Mouse (Mus musculus) activated CD4-positive, CD25-positive, alpha-beta regulatory T cell, adult 4 months (primary cell): ENCODE measurements around the gene Lzts3. TPM values are rescaled to one million over a fixed set of nuclear protein-coding genes. Genes with fewer than 3 reads are reported as not detected.

Experiments used
- ATAC-seq: one replicate; pipeline ENCODE4 v1.8.0; 2017
- polyA plus RNA-seq, 2 experiments: library from polyadenylated mRNA; unstranded; fragments of 100-300 nt; shearing (Covaris generic); gene quantifications; one replicate each; pipeline ENCODE4 v1.2.1; 2017

The Lzts3 gene
- polyA plus RNA-seq, 2 experiments from 2014 or later, result 0.15 TPM; not detected in 1

- peak; percentile 16 for ATAC-seq
Observed at GRCm38 (mm10) chr2:130634739-130635411, 7.7 kb downstream of the Lzts3 start.

GRCm38 (mm10) chr2:130634006-130634738 is 8.4 kb downstream of the Lzts3 start:
- ATAC-seq, result no peak

GRCm38 (mm10) chr2:130632887-130633675 is 9.5 kb downstream of the Lzts3 start:
- no peak for ATAC-seq

- no peak for ATAC-seq
Observed at GRCm38 (mm10) chr2:130632416-130632815, 10.2 kb downstream of the Lzts3 start.

- ATAC-seq, result peak; percentile 88
Observed at GRCm38 (mm10) chr2:130629839-130630203, 12.8 kb downstream of the Lzts3 start, which contains the start of the genes Fastkd5 and Ubox5. TSS of gene Fastkd5 (minus strand) at chr2:130630027. TSS of gene Ubox5 (minus strand) at chr2:130630038.

GRCm38 (mm10) chr2:130629080-130629838 is 13.3 kb downstream of the Lzts3 start:
- peak; percentile 29 for ATAC-seq

GRCm38 (mm10) chr2:130628424-130628823 is 14.2 kb downstream of the Lzts3 start:
- no peak for ATAC-seq

- ATAC-seq, result no peak
Observed at GRCm38 (mm10) chr2:130618972-130619371, 23.6 kb downstream of the Lzts3 start.

GRCm38 (mm10) chr2:130613091-130613490 is 29.5 kb downstream of the Lzts3 start:
- no peak for ATAC-seq

- ATAC-seq, result no peak
Observed at GRCm38 (mm10) chr2:130602195-130602594, 40.4 kb downstream of the Lzts3 start.

GRCm38 (mm10) chr2:130598399-130598798 is 44.2 kb downstream of the Lzts3 start:
- ATAC-seq, result no peak

- ATAC-seq, result peak; percentile 36
Observed at GRCm38 (mm10) chr2:130597601-130598010, 45.0 kb downstream of the Lzts3 start.

GRCm38 (mm10) chr2:130595596-130595995 is 47.0 kb downstream of the Lzts3 start:
- no peak for ATAC-seq

- ATAC-seq, result no peak
Observed at GRCm38 (mm10) chr2:130591016-130591415, 51.6 kb downstream of the Lzts3 start.

GRCm38 (mm10) chr2:130589761-130590160 is 52.8 kb downstream of the Lzts3 start:
- no peak for ATAC-seq

- no peak for ATAC-seq
Observed at GRCm38 (mm10) chr2:130589157-130589556, 53.4 kb downstream of the Lzts3 start.

- ATAC-seq, result no peak
Observed at GRCm38 (mm10) chr2:130588373-130588772, 54.2 kb downstream of the Lzts3 start.

- ATAC-seq, result no peak
Observed at GRCm38 (mm10) chr2:130586016-130586415, 56.6 kb downstream of the Lzts3 start.

- no peak for ATAC-seq
Observed at GRCm38 (mm10) chr2:130583902-130584560, 58.6 kb downstream of the Lzts3 start.
